Mouse (Mus musculus): ENCODE measurements around the gene Tmem273. TPM values are rescaled to one million over a fixed set of nuclear protein-coding genes. Genes with fewer than 3 reads are reported as not detected.

The Tmem273 gene
- total and polyA plus RNA-seq, 3 experiments, result not detected

- TF ChIP-seq POLR2AphosphoS5 (IDR thresholded peaks at IDR 0.05; ENCODE audit: insufficient replicate concordance, low read depth, low read length), result no peak
- no peak for TF ChIP-seq GATA1 (IDR thresholded peaks at IDR 0.05; ENCODE audit: borderline replicate concordance, low read length)
- Histone ChIP-seq H3K36me3 (replicated peaks) (no peaks in the 10 kb centered on the region), H3K27me3 (ENCODE audit: insufficient read depth, low read length) (no peaks in the 10 kb centered on the region), H3K4me1 (ENCODE audit: insufficient read depth, low read depth, low read length) (no peaks in the 10 kb centered on the region), H3K9me3 (replicated peaks) (peaks cover 45% of the 10 kb centered on the region), H3K4me3 (ENCODE audit: low read depth, low read length) (no peak overlapping the region)
- ATAC-seq (ENCODE audit: extremely low read depth, insufficient number of reproducible peaks, low FRiP score, poor library complexity, severe bottlenecking) (no peak), DNase-seq (ENCODE audit: low spot score) (no peak)
These were observed 2.9 kb upstream of the Tmem273 start for GRCm38 (mm10) chr14:32782866-32783265.

- no peak for ATAC-seq (ENCODE audit: extremely low read depth, insufficient number of reproducible peaks, low FRiP score, poor library complexity, severe bottlenecking)
- Histone ChIP-seq H3K27me3 (ENCODE audit: insufficient read depth, low read length) (no peaks in the 10 kb centered on the region), H3K9me3 (replicated peaks) (peaks cover 44% of the 10 kb centered on the region), H3K4me3 (ENCODE audit: low read depth, low read length) (no peak overlapping the region), H3K4me1 (ENCODE audit: insufficient read depth, low read depth, low read length) (no peaks in the 10 kb centered on the region), H3K36me3 (replicated peaks) (no peaks in the 10 kb centered on the region)
- TF ChIP-seq TAL1 (conservative IDR thresholded peaks at IDR 0.05; ENCODE audit: low read depth, low read length), result no peak
- TF ChIP-seq CTCF (IDR thresholded peaks at IDR 0.05; ENCODE audit: low read depth, low read length), result no peak
- no peak for TF ChIP-seq GATA1 (IDR thresholded peaks at IDR 0.05; ENCODE audit: borderline replicate concordance, low read length)
- TF ChIP-seq GATA2 (IDR thresholded peaks at IDR 0.05; ENCODE audit: borderline replicate concordance, low read depth, low read length), result no peak
- no peak for TF ChIP-seq POLR2AphosphoS5 (IDR thresholded peaks at IDR 0.05; ENCODE audit: insufficient replicate concordance, low read depth, low read length)
- DNase-seq (ENCODE audit: low spot score), result no peak
These were observed 1.5 kb upstream of the Tmem273 start for GRCm38 (mm10) chr14:32784130-32784747.

GRCm38 (mm10) chr14:32784748-32785134 lies 1.0 kb upstream of the Tmem273 start:
- Histone ChIP-seq H3K36me3 (replicated peaks) (no peaks in the 10 kb centered on the region), H3K4me1 (ENCODE audit: insufficient read depth, low read depth, low read length) (no peaks in the 10 kb centered on the region), H3K27me3 (ENCODE audit: insufficient read depth, low read length) (no peaks in the 10 kb centered on the region), H3K4me3 (ENCODE audit: low read depth, low read length) (no peak overlapping the region), H3K9me3 (replicated peaks) (peaks cover 48% of the 10 kb centered on the region)
- ATAC-seq (ENCODE audit: extremely low read depth, insufficient number of reproducible peaks, low FRiP score, poor library complexity, severe bottlenecking), result no peak
- TF ChIP-seq POLR2AphosphoS5 (IDR thresholded peaks at IDR 0.05; ENCODE audit: insufficient replicate concordance, low read depth, low read length) (no peak), GATA1 (IDR thresholded peaks at IDR 0.05; ENCODE audit: borderline replicate concordance, low read length) (no peak), TAL1 (conservative IDR thresholded peaks at IDR 0.05; ENCODE audit: low read depth, low read length) (no peak), GATA2 (IDR thresholded peaks at IDR 0.05; ENCODE audit: borderline replicate concordance, low read depth, low read length) (no peak), CTCF (IDR thresholded peaks at IDR 0.05; ENCODE audit: low read depth, low read length) (no peak)
- DNase-seq (ENCODE audit: low spot score), result no peak

- DNase-seq (ENCODE audit: low spot score) (no peak), ATAC-seq (ENCODE audit: extremely low read depth, insufficient number of reproducible peaks, low FRiP score, poor library complexity, severe bottlenecking) (no peak)
- Histone ChIP-seq H3K36me3 (replicated peaks) (no peaks in the 10 kb centered on the region), H3K4me3 (ENCODE audit: low read depth, low read length) (no peak overlapping the region), H3K4me1 (ENCODE audit: insufficient read depth, low read depth, low read length) (no peaks in the 10 kb centered on the region), H3K27me3 (ENCODE audit: insufficient read depth, low read length) (no peaks in the 10 kb centered on the region), H3K9me3 (replicated peaks) (peaks cover 47% of the 10 kb centered on the region)
- TF ChIP-seq POLR2AphosphoS5 (IDR thresholded peaks at IDR 0.05; ENCODE audit: insufficient replicate concordance, low read depth, low read length) (no peak), GATA2 (IDR thresholded peaks at IDR 0.05; ENCODE audit: borderline replicate concordance, low read depth, low read length) (no peak), TAL1 (conservative IDR thresholded peaks at IDR 0.05; ENCODE audit: low read depth, low read length) (no peak), GATA1 (IDR thresholded peaks at IDR 0.05; ENCODE audit: borderline replicate concordance, low read length) (no peak), CTCF (IDR thresholded peaks at IDR 0.05; ENCODE audit: low read depth, low read length) (no peak)
These were observed 1.9 kb downstream of the Tmem273 start for GRCm38 (mm10) chr14:32787691-32788090.

GRCm38 (mm10) chr14:32796375-32796774 lies 10.6 kb downstream of the Tmem273 start:
- no peaks in the 10 kb centered on the region for H3K36me3 ChIP-seq (replicated peaks)

GRCm38 (mm10) chr14:32797803-32798202 lies 12.0 kb downstream of the Tmem273 start:
- no peak for ATAC-seq (ENCODE audit: extremely low read depth, insufficient number of reproducible peaks, low FRiP score, poor library complexity, severe bottlenecking)
- no peaks in the 10 kb centered on the region for H3K36me3 ChIP-seq (replicated peaks)
- peaks cover 64% of the 10 kb centered on the region for H3K9me3 ChIP-seq (replicated peaks)
- DNase-seq (ENCODE audit: low spot score), result no peak
- no peak overlapping the region for H3K4me3 ChIP-seq (ENCODE audit: low read depth, low read length)
- H3K4me1 ChIP-seq (ENCODE audit: insufficient read depth, low read depth, low read length), result no peaks in the 10 kb centered on the region
- TF ChIP-seq TAL1 (conservative IDR thresholded peaks at IDR 0.05; ENCODE audit: low read depth, low read length), result no peak
- TF ChIP-seq POLR2AphosphoS5 (IDR thresholded peaks at IDR 0.05; ENCODE audit: insufficient replicate concordance, low read depth, low read length), result no peak
- TF ChIP-seq CTCF (IDR thresholded peaks at IDR 0.05; ENCODE audit: low read depth, low read length), result no peak
- TF ChIP-seq GATA1 (IDR thresholded peaks at IDR 0.05; ENCODE audit: borderline replicate concordance, low read length), result no peak
- TF ChIP-seq GATA2 (IDR thresholded peaks at IDR 0.05; ENCODE audit: borderline replicate concordance, low read depth, low read length), result no peak
- H3K27me3 ChIP-seq (ENCODE audit: insufficient read depth, low read length), result no peaks in the 10 kb centered on the region

More at GRCm38 (mm10) chr14:32796375-32796774, 10.6 kb downstream of the Tmem273 start:
- H3K4me1 ChIP-seq (ENCODE audit: insufficient read depth, low read depth, low read length), result no peaks in the 10 kb centered on the region
- no peak overlapping the region for H3K4me3 ChIP-seq (ENCODE audit: low read depth, low read length)
- DNase-seq (ENCODE audit: low spot score) (no peak), ATAC-seq (ENCODE audit: extremely low read depth, insufficient number of reproducible peaks, low FRiP score, poor library complexity, severe bottlenecking) (no peak)
- TF ChIP-seq POLR2AphosphoS5 (IDR thresholded peaks at IDR 0.05; ENCODE audit: insufficient replicate concordance, low read depth, low read length) (no peak), CTCF (IDR thresholded peaks at IDR 0.05; ENCODE audit: low read depth, low read length) (no peak), GATA2 (IDR thresholded peaks at IDR 0.05; ENCODE audit: borderline replicate concordance, low read depth, low read length) (no peak), GATA1 (IDR thresholded peaks at IDR 0.05; ENCODE audit: borderline replicate concordance, low read length) (no peak), TAL1 (conservative IDR thresholded peaks at IDR 0.05; ENCODE audit: low read depth, low read length) (no peak)
- no peaks in the 10 kb centered on the region for H3K27me3 ChIP-seq (ENCODE audit: insufficient read depth, low read length)
- peaks cover 56% of the 10 kb centered on the region for H3K9me3 ChIP-seq (replicated peaks)

Data from G1E (cell line).